Mouse (Mus musculus): ENCODE measurements at regions not wholly inside any gene's neighbourhood (a gene's known extent, or its start where the extent isn't known, plus 50 kb on each side); places are given as distances from the start of the nearest gene placed in this dataset.

DNA sequence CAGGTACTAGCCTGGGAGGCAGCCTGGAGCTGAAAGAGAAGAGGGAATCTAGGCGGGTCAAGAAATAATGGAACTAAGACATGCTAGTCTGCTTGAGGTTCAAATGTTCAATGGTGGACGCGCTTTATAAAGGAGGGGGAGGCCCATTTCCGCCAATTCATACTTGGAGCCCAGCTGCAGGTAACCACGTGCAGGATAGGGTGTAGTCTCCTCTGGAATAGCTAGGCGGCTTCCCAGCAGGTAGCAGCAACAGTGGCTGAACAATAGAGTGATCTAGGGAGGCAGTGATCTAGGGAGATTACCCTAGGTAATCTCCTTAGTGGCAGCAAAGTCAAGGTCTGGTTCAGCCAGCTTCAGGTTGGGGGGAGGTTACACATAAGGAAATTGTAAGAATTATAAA lies 134.6 kb downstream of the Sh2d4b start:
- DNase-seq: no peak

DNA sequence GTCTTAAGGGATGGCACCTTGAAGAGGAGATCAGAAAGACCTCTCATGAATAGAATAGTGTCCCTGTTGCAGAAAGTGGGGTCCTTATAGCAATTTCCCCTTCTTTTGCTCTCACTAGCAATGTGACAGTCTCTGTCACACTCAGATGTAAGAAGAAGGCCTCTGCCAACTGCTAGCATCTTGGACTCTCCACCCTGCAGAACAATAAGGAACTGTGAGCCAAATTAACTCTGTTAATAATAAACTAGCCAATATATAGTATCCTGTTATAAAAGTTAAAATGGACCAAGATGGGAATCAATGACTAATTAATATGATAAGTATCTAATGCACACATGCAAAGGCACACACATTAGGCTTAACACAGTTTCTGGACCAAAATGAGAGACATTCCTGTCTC lies 152.5 kb downstream of the Sh2d4b start:
- DNase-seq: no peak

DNA sequence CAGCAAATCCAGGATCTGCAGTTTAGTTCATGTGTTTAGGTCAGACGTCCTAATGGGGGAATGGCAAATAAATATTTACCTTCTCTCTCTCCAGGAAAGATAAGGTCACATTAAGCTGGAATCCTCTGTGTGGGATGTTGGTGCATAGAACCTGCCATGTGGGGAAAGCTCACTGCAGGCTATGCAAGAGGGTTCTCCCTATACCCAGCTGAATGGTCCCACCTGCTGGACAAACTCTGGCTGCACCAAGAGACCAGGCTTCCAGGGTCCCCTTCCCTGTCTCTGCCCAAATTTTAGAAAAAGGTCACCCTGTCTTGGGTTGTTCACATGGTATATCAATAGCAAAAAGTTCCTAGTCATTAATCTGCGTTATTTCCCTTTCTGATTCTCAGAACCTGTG lies 161.2 kb downstream of the Sh2d4b start:
- DNase-seq: peak; percentile 14

DNA sequence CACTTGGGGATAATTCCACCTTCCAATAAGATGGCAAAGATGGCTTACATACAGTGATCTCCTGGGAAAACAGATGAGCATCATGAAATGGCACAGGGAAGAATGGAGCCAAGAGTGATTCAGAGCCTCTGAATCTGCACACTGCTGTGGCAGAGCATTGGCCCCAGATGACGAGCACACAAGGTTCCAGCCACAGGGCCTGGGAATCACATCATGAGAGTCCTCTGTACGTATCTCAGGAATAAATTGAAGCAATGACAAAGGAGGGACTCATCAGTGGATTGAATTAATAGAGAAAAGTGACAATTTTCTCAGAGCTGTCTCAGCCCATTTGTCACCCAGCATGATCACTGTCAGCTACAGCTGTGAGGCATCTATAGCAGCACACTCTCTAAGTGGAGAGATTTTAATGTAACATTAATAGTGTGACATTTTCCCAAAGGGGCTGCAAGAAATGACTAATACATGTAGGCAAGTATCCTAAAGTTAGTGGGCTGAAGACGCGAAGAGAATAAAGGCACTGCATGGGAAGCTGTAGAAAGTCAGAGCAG lies 184.0 kb downstream of the Sh2d4b start:
- DNase-seq: no peak

DNA sequence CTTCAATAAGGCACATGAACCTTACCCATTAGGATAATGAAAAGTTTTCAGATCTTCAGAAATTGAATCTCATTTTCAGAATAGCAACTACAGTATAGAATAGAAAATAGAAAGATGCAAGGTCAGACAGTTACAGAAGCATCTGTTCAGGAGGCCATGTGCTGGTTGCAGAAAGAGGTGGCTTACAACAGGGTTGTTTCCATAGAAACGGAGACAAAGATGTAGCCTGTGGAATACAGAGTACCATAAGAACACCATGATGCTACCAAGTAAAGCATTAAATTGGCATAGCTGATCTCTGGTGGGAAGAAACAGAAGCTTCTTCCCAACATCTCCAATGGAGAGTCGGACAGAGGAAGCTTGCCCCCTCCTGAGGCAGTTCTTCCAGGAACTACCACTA lies 185.6 kb downstream of the Sh2d4b start:
- DNase-seq: no peak

DNA sequence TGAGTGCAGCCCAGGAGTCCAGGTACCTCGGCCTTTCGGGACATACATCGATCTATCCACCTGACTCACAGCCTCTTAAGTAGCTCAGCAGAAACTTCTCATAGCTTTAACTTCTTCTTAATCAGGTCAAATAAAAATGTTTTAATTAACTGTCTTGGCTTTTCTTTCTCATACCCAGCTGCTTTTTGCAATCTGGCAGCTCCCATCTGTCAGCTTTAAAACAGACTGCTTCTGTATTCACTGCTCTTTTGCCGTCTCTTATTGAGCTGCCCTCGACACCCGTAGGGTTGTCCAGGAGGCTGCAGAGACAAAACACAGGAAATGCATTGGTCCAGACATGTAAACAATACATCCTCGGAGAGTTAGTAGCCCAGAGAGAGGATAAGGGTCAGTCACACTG lies 189.6 kb downstream of the Sh2d4b start:
- DNase-seq: no peak

DNA sequence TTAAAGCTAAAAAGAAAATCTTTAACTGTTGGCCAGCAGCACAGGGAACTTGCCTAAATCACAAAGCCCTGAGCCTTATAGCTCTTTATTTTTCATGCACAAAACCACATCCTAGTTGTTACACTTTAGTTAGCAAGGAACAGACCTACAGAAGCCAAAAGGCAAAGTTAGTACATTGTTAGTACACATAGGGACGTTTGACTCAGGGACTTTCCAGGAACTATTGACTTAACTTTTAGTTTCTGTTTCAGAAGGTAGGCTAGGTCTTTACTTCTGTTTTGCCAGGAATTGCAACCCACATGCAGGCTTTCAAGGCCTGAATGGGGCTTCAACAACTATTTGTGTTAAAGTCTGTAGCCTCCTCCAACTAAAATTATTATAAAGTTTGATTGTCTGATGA lies 211.4 kb downstream of the Sh2d4b start:
- no peak for DNase-seq

DNA sequence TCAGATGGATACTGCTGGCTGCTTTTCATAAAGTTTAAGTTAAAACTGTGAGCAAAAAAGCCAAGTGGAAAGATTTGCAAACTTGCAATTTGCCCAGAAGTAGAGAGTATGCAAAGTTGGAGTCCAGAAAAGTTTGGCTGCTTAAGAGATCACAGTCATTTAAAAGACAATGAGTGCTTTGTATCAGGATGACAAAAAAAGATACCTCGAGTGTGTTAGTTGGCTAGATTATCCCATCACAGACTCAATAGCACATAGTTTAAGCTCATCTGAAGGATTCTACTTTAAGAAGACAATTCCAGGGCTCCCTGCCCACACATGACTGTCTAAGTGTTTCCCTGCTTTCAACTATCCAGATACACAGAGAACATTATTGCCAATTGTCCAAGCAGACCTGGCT lies 239.5 kb downstream of the Sh2d4b start:
- DNase-seq: no peak
